Mouse (Mus musculus) testis, adult 2 months (tissue): ENCODE data around the gene Megf6. TPM values are rescaled to one million over a fixed set of nuclear protein-coding genes. Genes with fewer than 3 reads are reported as not detected.

Source experiments
- H3K27ac ChIP-seq: fragments of 200-500 bp; 2 replicates; pipeline ENCODE4 v1.5.1; 2012; ENCODE audit warnings: low read depth, low read length; ENCODE audit not compliant: control insufficient read depth, insufficient read depth
- H3K27me3 ChIP-seq: fragments of 200-500 bp; 2 replicates; pipeline ENCODE4 v1.6.1; 2012; ENCODE audit warnings: mild to moderate bottlenecking, low read length, moderate library complexity; ENCODE audit not compliant: control insufficient read depth, insufficient read depth
- H3K36me3 ChIP-seq: fragments of 200-500 bp; 2 replicates; pipeline ENCODE4 v1.6.1; 2012; ENCODE audit warnings: mild to moderate bottlenecking, low read length; ENCODE audit not compliant: control insufficient read depth, insufficient read depth
- H3K4me1 ChIP-seq: fragments of 200-500 bp; 2 replicates; pipeline ENCODE4 v1.6.1; 2012; ENCODE audit warnings: low read length; ENCODE audit not compliant: control insufficient read depth, insufficient read depth
- H3K4me3 ChIP-seq: fragments of 200-500 bp; 2 replicates; pipeline ENCODE4 v1.5.1; 2012; ENCODE audit warnings: low read depth, mild to moderate bottlenecking, low read length, moderate library complexity, mixed read lengths; ENCODE audit not compliant: control insufficient read depth
- CTCF ChIP-seq: fragments of 200-500 bp; IDR thresholded peaks from 2 replicates; pipeline ENCODE4 v1.5.1; 2012; ENCODE audit warnings: low read depth, mild to moderate bottlenecking, inconsistent platforms, low read length, moderate library complexity; ENCODE audit not compliant: control insufficient read depth, insufficient read depth, insufficient replicate concordance
- POLR2A ChIP-seq: fragments of 200-500 bp; IDR thresholded peaks from 2 replicates; pipeline ENCODE4 v1.6.1; 2012; ENCODE audit warnings: low read depth, mild to moderate bottlenecking, inconsistent platforms, low read length, moderate library complexity; ENCODE audit not compliant: control insufficient read depth
- polyA plus RNA-seq: library from polyadenylated mRNA; depleted of rRNA; stranded (reverse); fragments of >200 nt; gene quantifications from 2 replicates; pipeline ENCODE4 v1.2.3, GENCODE M21; 2012

The Megf6 gene
- polyA plus RNA-seq, 1 experiment: 1.0 TPM

- TF ChIP-seq POLR2A (no peak), CTCF (no peak)
- Histone ChIP-seq H3K36me3 (no peaks in the 10 kb centered on the region), H3K4me3 (no peak overlapping the region), H3K4me1 (no peaks in the 10 kb centered on the region), H3K27me3 (no peaks in the 10 kb centered on the region), H3K27ac (no peak overlapping the region)
Observed at GRCm38 (mm10) chr4:154185001-154185400, 14.5 kb downstream of the Megf6 start.

GRCm38 (mm10) chr4:154186002-154186537 is 15.5 kb downstream of the Megf6 start:
- no peak for TF ChIP-seq POLR2A
- TF ChIP-seq CTCF: no peak
- Histone ChIP-seq H3K4me3 (no peak overlapping the region), H3K27ac (no peak overlapping the region), H3K4me1 (no peaks in the 10 kb centered on the region), H3K36me3 (no peaks in the 10 kb centered on the region), H3K27me3 (no peaks in the 10 kb centered on the region)

GRCm38 (mm10) chr4:154188948-154189347 is 18.4 kb downstream of the Megf6 start:
- Histone ChIP-seq H3K36me3 (no peaks in the 10 kb centered on the region), H3K27ac (no peak overlapping the region), H3K4me3 (no peak overlapping the region), H3K4me1 (no peaks in the 10 kb centered on the region), H3K27me3 (no peaks in the 10 kb centered on the region)
- TF ChIP-seq CTCF (no peak), POLR2A (no peak)

GRCm38 (mm10) chr4:154197961-154198360 is 27.4 kb downstream of the Megf6 start:
- Histone ChIP-seq H3K36me3 (no peaks in the 10 kb centered on the region), H3K4me1 (no peaks in the 10 kb centered on the region), H3K27me3 (no peaks in the 10 kb centered on the region), H3K27ac (no peak overlapping the region), H3K4me3 (no peak overlapping the region)
- TF ChIP-seq CTCF (no peak), POLR2A (no peak)

- Histone ChIP-seq H3K27ac (no peak overlapping the region), H3K36me3 (no peaks in the 10 kb centered on the region), H3K4me3 (no peak overlapping the region), H3K4me1 (no peaks in the 10 kb centered on the region), H3K27me3 (no peaks in the 10 kb centered on the region)
- TF ChIP-seq POLR2A (no peak), CTCF (no peak)
Observed at GRCm38 (mm10) chr4:154198377-154198961, 27.9 kb downstream of the Megf6 start.

- Histone ChIP-seq H3K27ac (no peak overlapping the region), H3K27me3 (no peaks in the 10 kb centered on the region), H3K4me3 (no peak overlapping the region), H3K4me1 (no peaks in the 10 kb centered on the region), H3K36me3 (no peaks in the 10 kb centered on the region)
- TF ChIP-seq CTCF (no peak), POLR2A (no peak)
Observed at GRCm38 (mm10) chr4:154201511-154201910, 31.0 kb downstream of the Megf6 start.

- Histone ChIP-seq H3K27ac (no peak overlapping the region), H3K4me1 (no peaks in the 10 kb centered on the region), H3K4me3 (no peak overlapping the region), H3K36me3 (no peaks in the 10 kb centered on the region), H3K27me3 (no peaks in the 10 kb centered on the region)
- no peak for TF ChIP-seq POLR2A
- TF ChIP-seq CTCF: no peak
Observed at GRCm38 (mm10) chr4:154204532-154204931, 34.0 kb downstream of the Megf6 start.

GRCm38 (mm10) chr4:154205392-154205791 is 34.9 kb downstream of the Megf6 start:
- no peak overlapping the region for H3K27ac ChIP-seq
- no peaks in the 10 kb centered on the region for H3K27me3 ChIP-seq
- H3K4me1 ChIP-seq: no peaks in the 10 kb centered on the region
- no peak overlapping the region for H3K4me3 ChIP-seq
- no peaks in the 10 kb centered on the region for H3K36me3 ChIP-seq
- TF ChIP-seq POLR2A: no peak
- no peak for TF ChIP-seq CTCF
